8 mouse cellular contexts compared by ENCODE assay signal in the genomic region with DNA sequence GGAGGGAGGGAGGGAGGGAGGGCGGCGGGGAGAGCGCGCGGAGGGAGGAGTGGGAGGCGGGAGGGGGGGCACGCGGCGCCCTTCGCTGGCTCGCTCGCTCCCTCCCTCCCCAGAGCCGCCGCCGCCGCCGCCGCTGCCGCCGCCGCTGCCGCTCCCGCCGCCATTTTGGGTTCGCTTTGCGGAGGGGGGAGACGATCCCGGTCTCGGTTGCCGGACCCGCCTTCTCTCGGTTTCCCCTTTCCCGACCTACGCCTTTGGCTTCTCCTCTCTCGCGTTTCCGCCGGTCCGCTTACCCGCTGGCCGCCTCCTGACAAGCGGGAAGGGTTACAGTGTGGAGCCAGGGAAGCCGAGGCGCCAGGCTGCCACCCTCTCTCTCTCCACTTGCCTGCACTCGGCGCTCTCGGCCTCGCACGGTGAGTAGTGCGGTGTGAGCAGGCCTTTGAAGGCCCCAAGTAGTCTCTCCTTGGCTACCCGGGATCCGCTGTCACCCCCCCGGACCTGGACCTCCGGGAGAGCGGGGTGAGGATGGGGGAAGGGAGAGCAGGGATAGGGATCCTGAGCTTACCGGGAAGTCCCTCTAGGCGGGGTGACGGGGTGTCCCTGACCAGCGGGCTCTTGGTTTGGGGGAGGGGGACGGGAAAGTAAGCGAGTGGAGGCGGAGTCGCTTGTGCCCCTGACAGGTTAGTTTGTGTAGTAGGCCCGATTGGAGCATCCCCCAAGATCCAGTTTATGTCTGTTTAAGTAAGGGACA. TPM values are rescaled to one million over a fixed set of nuclear protein-coding genes. Genes with fewer than 3 reads are reported as not detected.
DNase-seq lines count a peak whose midpoint lies in the region; ATAC-seq and TF ChIP-seq lines count a peak whose summit lies in the region.

Gene Ash1l, plus strand, starts transcription at position 47 of the 751 bp plus-strand sequence.
Gene Dap3, minus strand, starts transcription at position 606 of the 751 bp plus-strand sequence.

- peak within 1 kb of the TSS; percentile 96 for H3K9ac ChIP-seq in embryonic facial prominence, embryonic 15.5 days
- H3K9ac ChIP-seq in limb, embryonic 14.5 days (ENCODE audit: low read depth, low read length, severe bottlenecking), result peak within 1 kb of the TSS; percentile 96
- H3K9ac ChIP-seq in midbrain, embryonic 16.5 days (ENCODE audit: low read depth, low read length), result peak within 1 kb of the TSS; percentile 85

- no peaks in the 10 kb centered on the region for H3K9me3 ChIP-seq in embryonic facial prominence, embryonic 15.5 days (replicated peaks)
- H3K9me3 ChIP-seq in limb, embryonic 14.5 days (ENCODE audit: control insufficient read depth, low read length), result no peaks in the 10 kb centered on the region
- H3K9me3 ChIP-seq in midbrain, embryonic 16.5 days (replicated peaks; ENCODE audit: control insufficient read depth, low read length, poor library complexity, severe bottlenecking), result no peaks in the 10 kb centered on the region

- ATAC-seq in embryonic facial prominence, embryonic 15.5 days (ENCODE audit: insufficient number of reproducible peaks, low FRiP score, low TSS enrichment, low read depth), result peak; percentile 72
- peak; percentile 75 for ATAC-seq in limb, embryonic 14.5 days (ENCODE audit: low FRiP score, low read depth)
- ATAC-seq in midbrain, embryonic 16.5 days, result peak; percentile 85

- peak within 1 kb of the TSS; percentile 57 for H3K4me2 ChIP-seq in embryonic facial prominence, embryonic 15.5 days (replicated peaks)
- H3K4me2 ChIP-seq in limb, embryonic 14.5 days (replicated peaks; ENCODE audit: low read depth, low read length, severe bottlenecking), result peak within 1 kb of the TSS; percentile 71
- peak within 1 kb of the TSS; percentile 77 for H3K4me2 ChIP-seq in midbrain, embryonic 16.5 days (ENCODE audit: low read length)

- H3K36me3 ChIP-seq in embryonic facial prominence, embryonic 15.5 days, result no peaks in the 10 kb centered on the region
- no peaks in the 10 kb centered on the region for H3K36me3 ChIP-seq in limb, embryonic 14.5 days (ENCODE audit: control insufficient read depth, insufficient read depth, low read length)
- no peaks in the 10 kb centered on the region for H3K36me3 ChIP-seq in midbrain, embryonic 16.5 days (ENCODE audit: control insufficient read depth, insufficient read depth, low read length)

- H3K27ac ChIP-seq in embryonic facial prominence, embryonic 15.5 days (replicated peaks), result peak within 1 kb of the TSS; percentile 100
- H3K27ac ChIP-seq in limb, embryonic 14.5 days (replicated peaks; ENCODE audit: low read depth, low read length), result peak within 1 kb of the TSS; percentile 99
- H3K27ac ChIP-seq in midbrain, embryonic 16.5 days (ENCODE audit: low read length), result peak within 1 kb of the TSS; percentile 97

- TF ChIP-seq POLR2A in limb, embryonic 14.5 days (IDR thresholded peaks at IDR 0.05; ENCODE audit: borderline replicate concordance, extremely low read depth, insufficient read depth, insufficient read length), result peak; percentile 31; the same call in 1 of the 2 replicates

- peak; percentile 92 for DNase-seq in A20 (ENCODE audit: low read depth, low spot score)
- peak; percentile 74 for DNase-seq in adrenal gland, postnatal 25 days
- DNase-seq in heart, adult 8-10 months (ENCODE audit: low spot score), result peak; percentile 69
- peak; percentile 70 to 72 for DNase-seq in kidney, adult 8-10 months
- peak; percentile 56 for DNase-seq in limb, embryonic 14.5 days (ENCODE audit: low spot score)
- peak; percentile 77 to 90 for DNase-seq in spleen, postnatal 4 days (ENCODE audit: low spot score in 2 of 2)

- peak within 1 kb of the TSS; percentile 89 for H3K4me3 ChIP-seq in embryonic facial prominence, embryonic 15.5 days (replicated peaks)
- peak within 1 kb of the TSS; percentile 86 for H3K4me3 ChIP-seq in limb, embryonic 14.5 days (replicated peaks; ENCODE audit: low read length)
- H3K4me3 ChIP-seq in midbrain, embryonic 16.5 days (ENCODE audit: low read depth, low read length), result peak within 1 kb of the TSS; percentile 89

- under 1% methylated on average over 39 of the region's 64 CpGs for WGBS in embryonic facial prominence, embryonic 15.5 days
- 0% methylated on average over 24 of the region's 64 CpGs for WGBS in limb, embryonic 14.5 days
- under 1% methylated on average over 41 of the region's 64 CpGs for WGBS in midbrain, embryonic 16.5 days

- H3K27me3 ChIP-seq in embryonic facial prominence, embryonic 15.5 days, result no peaks in the 10 kb centered on the region
- H3K27me3 ChIP-seq in limb, embryonic 14.5 days (ENCODE audit: control insufficient read depth, insufficient read depth, low read length), result no peaks in the 10 kb centered on the region
- H3K27me3 ChIP-seq in midbrain, embryonic 16.5 days (ENCODE audit: control insufficient read depth, insufficient read depth, low read depth, low read length), result no peaks in the 10 kb centered on the region

- H3K4me1 ChIP-seq in embryonic facial prominence, embryonic 15.5 days, result peaks cover 23% of the 10 kb centered on the region
- peaks cover 16% of the 10 kb centered on the region for H3K4me1 ChIP-seq in limb, embryonic 14.5 days (ENCODE audit: control insufficient read depth, insufficient read depth, low read length)
- H3K4me1 ChIP-seq in midbrain, embryonic 16.5 days (ENCODE audit: control insufficient read depth, insufficient read depth, low read length), result peaks cover 39% of the 10 kb centered on the region

RNA-seq across cellular contexts. Expression of gene Ash1l, which starts in this region (rescaled TPM):
- total RNA-seq in adrenal gland, postnatal 25 days (2021), result 59.8 and 60.5 TPM in 2 replicates
- 22.0 and 22.6 TPM in 2 replicates for polyA plus RNA-seq in embryonic facial prominence, embryonic 15.5 days (2015; fragmentation: Nextera tagmentation; extraction: Ambion mirVana)
- 10 to 100 TPM; 40.2 to 43.4 (median 42.0) TPM for total RNA-seq in heart, adult 8-10 months (2022)
- 19.6 and 21.1 TPM in 2 replicates for polyA plus RNA-seq in limb, embryonic 14.5 days (2012; rRNA removed)
- polyA plus RNA-seq in limb, embryonic 14.5 days (2014; fragmentation: Nextera tagmentation; extraction: Ambion mirVana), result 21.5 and 25.0 TPM in 2 replicates
- polyA plus RNA-seq in midbrain, embryonic 16.5 days (2015; fragmentation: Nextera tagmentation; extraction: Ambion mirVana), result 19.0 and 21.9 TPM in 2 replicates

RNA-seq across cellular contexts. Expression of gene Dap3, which starts in this region (rescaled TPM):
- 119 and 141 TPM in 2 replicates for total RNA-seq in adrenal gland, postnatal 25 days (2021)
- polyA plus RNA-seq in embryonic facial prominence, embryonic 15.5 days (2015; fragmentation: Nextera tagmentation; extraction: Ambion mirVana), result 145 and 155 TPM in 2 replicates
- 100 to 1,000 TPM; 142 to 154 (median 149) TPM for total RNA-seq in heart, adult 8-10 months (2022)
- polyA plus RNA-seq in limb, embryonic 14.5 days (2012; rRNA removed), result 75.3 and 113 TPM in 2 replicates
- polyA plus RNA-seq in limb, embryonic 14.5 days (2014; fragmentation: Nextera tagmentation; extraction: Ambion mirVana), result 138 and 140 TPM in 2 replicates
- polyA plus RNA-seq in midbrain, embryonic 16.5 days (2015; fragmentation: Nextera tagmentation; extraction: Ambion mirVana), result 120 and 123 TPM in 2 replicates

Comparison
In these comparisons a context has a peak if more than half of its experiments do, and no peak if none do; other contexts are left out.
1. Peak in every context shown above with its lines: DNase-seq, ATAC-seq, H3K4me3 ChIP-seq and H3K27ac ChIP-seq.